Mouse (Mus musculus) stomach, postnatal 0 days (tissue): Measurements from ENCODE around the gene Papolg.

Experiments
- CTCF ChIP-seq: IDR thresholded peaks from 2 replicates; pipeline ENCODE4 v1.5.1; 2016; ENCODE audit warnings: antibody characterized with exemption, low read depth, mild to moderate bottlenecking, moderate library complexity
- EP300 ChIP-seq: optimal IDR thresholded peaks from 2 replicates; pipeline ENCODE3; 2016; ENCODE audit warnings: antibody characterized with exemption

DNA sequence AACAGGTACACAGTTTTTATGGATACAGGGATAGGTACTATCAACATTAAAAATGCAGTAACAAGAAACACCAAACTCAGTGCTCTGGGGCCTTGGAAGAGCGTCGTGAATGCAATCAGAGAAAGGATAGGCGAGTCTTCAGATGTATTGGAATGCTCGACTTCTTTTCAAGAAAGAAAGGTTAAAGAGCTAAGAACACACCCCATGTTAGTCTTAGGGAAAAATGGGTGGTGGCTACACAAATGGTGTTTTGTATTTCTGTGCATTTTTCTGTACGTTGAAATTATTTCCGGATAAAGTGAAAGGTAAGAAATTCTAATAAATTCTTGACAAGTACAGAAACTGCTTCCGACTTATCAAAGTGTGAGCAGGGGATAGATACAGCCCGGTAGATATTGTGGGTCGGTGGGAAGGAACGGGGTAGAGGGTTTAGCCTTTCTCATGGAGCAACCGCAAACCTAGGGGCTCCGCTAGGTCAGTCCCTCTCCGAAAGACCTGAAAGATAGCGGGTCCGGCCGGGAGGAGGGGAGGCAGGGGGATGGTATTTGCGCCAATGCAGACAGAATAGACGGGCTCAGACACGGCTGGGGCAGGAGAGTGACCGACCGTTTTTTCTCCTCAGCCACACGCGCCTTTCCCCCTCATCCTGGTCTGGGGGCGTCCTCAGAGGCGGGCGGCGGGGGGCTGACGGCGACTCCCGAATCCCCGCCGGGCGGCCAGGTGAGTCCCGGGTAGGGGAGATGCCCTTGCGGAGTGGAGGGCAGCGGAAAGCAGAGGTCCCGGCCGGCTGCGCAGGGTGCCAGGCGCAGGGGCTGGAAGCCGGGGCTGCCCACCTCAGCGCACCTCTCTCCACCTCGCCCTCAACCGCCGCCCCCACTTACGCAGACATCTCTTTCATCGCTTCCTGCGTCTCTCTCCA lies 653 bp downstream of the Papolg start:
- TF ChIP-seq CTCF (no peak), EP300 (no peak)
